Mouse (Mus musculus) brain, embryonic 14.5 days (tissue): ENCODE measurements around the gene Trp73.

Source experiments
- CTCF ChIP-seq: fragments of 200-500 bp; IDR thresholded peaks from 2 replicates; pipeline ENCODE4 v1.5.1; 2012; ENCODE audit warnings: inconsistent platforms, mild to moderate bottlenecking, moderate library complexity, borderline replicate concordance; ENCODE audit not compliant: insufficient read depth, insufficient read length; ENCODE audit errors: extremely low read depth
- POLR2A ChIP-seq: fragments of 200-500 bp; IDR thresholded peaks from 2 replicates; pipeline ENCODE4 v1.6.1; 2012; ENCODE audit warnings: mild to moderate bottlenecking, inconsistent platforms, borderline replicate concordance; ENCODE audit not compliant: poor library complexity, insufficient read depth, insufficient read length, severe bottlenecking; ENCODE audit errors: extremely low read depth

DNA sequence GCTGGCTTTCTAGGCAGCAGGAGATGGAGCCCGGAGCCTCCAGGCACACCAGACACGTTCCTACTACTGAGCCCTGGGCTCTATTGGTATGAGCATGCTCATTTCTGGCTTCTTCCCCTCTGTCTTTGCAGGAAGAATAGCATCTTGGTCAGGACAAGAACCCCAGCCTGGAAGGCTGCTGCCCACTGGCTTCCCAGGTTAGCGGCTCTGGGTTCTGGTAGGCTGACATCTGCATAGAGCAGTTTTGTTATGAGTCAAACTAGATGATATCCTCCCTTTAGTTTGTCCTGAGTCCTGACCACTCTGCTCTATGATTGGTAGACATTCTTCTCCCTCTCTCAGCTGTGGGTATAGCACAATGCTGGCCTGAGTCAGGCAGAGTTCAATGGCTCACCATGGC is 12.7 kb downstream of the Trp73 start:
- TF ChIP-seq CTCF (no peak), POLR2A (no peak)
